Mouse (Mus musculus): ENCODE measurements at regions not wholly inside any gene's neighbourhood (a gene's known extent, or its start where the extent isn't known, plus 50 kb on each side); places are given as distances from the start of the nearest gene placed in this dataset.

DNA sequence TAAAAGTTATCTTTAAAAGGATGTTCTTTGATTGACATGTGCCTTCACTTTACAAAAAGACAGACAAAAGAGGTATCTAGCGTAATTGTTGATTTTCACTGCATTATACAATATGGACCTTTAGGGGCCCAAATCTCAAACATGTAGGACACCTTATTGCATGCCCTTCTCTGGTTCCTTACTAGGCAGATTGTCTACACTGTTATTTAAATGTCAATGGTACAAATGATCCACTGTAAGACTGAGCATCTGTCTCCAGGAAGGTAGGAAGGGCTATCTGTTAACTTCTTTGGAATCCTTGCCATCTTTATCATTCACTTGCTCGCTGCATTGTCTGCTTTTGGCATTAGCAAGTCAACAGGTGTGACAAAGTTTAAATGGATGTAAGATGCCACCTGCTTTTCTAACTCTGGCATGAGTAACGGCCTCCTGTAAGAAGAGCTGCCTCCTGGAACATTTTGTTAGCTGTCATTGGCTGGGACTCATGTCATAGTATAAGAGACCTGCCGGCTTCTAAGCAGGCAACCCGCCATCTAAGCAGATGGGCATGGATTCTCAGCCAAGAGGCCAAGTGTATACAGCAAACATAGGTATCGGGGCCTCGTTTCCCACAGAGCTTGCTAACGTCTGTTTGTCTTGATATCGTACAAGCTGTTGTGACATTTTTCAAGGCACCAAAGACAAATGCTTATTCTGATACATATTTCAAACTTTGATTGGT lies 560.0 kb upstream of the Adgrl2 start:
- Histone ChIP-seq H3K27ac (ENCODE audit: low read depth, low read length) (no peak overlapping the region), H3K4me1 (ENCODE audit: control insufficient read depth, insufficient read depth, low read depth, low read length) (no peaks in the 10 kb centered on the region), H3K9ac (ENCODE audit: low read depth, low read length) (no peak overlapping the region), H3K9me3 (ENCODE audit: control insufficient read depth, low read length) (no peaks in the 10 kb centered on the region), H3K4me2 (ENCODE audit: low read length) (no peak overlapping the region), H3K36me3 (ENCODE audit: control insufficient read depth, insufficient read depth, low read length) (no peaks in the 10 kb centered on the region), H3K4me3 (ENCODE audit: low read length) (no peak overlapping the region), H3K27me3 (replicated peaks; ENCODE audit: control insufficient read depth, insufficient read depth, low read length) (no peaks in the 10 kb centered on the region)
- WGBS: 77% methylated on average over 9 of the region's 9 CpGs
- ATAC-seq: peak; percentile 81

DNA sequence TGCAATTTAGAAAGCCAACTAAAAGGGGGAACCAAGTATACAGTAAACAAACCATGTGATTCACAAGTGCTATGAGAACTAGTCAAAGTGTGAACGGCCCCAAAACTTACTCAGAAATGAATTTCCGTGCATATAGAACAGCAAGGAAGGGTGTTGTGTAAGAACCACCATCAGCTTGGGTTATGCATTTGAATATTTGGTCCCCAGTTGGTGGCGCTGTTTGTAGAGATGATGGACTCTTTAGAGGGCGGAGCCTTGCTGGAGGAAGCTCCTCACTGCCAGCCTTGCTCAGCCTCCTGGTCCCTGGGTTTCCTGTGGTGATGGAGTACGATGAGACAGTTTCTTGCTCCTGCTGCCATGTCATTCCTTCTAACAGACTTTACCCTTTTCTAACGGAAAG lies 556.7 kb upstream of the Adgrl2 start:
- no peaks in the 10 kb centered on the region for H3K27me3 ChIP-seq (replicated peaks; ENCODE audit: control insufficient read depth, insufficient read depth, low read length)
- H3K36me3 ChIP-seq (ENCODE audit: control insufficient read depth, insufficient read depth, low read length): no peaks in the 10 kb centered on the region
- no peak for ATAC-seq
- H3K4me1 ChIP-seq (ENCODE audit: control insufficient read depth, insufficient read depth, low read depth, low read length): no peaks in the 10 kb centered on the region
- 76% methylated on average over 6 of the region's 6 CpGs for WGBS
- no peak overlapping the region for H3K27ac ChIP-seq (ENCODE audit: low read depth, low read length)
- no peak overlapping the region for H3K4me3 ChIP-seq (ENCODE audit: low read length)
- H3K9me3 ChIP-seq (ENCODE audit: control insufficient read depth, low read length): no peaks in the 10 kb centered on the region
- no peak overlapping the region for H3K9ac ChIP-seq (ENCODE audit: low read depth, low read length)
- H3K4me2 ChIP-seq (ENCODE audit: low read length): no peak overlapping the region

DNA sequence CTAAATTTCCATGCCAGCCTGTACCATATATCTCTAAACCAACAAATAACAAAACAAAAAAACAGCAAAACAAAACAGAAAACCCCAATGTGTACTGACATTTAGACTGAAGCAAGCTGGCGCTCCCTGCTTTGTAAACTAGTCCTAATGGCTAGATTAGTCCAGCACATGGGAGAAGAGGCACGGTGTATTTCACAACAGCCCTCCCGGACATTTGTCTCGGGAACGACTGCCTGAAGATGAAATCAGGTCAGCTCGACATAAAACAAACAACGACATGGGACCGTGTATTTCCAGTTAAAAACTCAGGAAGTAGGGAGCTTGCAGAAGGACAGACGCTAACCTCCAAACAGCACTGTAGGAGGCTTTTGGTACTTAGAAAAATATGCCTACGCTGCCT lies 555.9 kb upstream of the Adgrl2 start:
- WGBS: 70% methylated on average over 10 of the region's 10 CpGs
- no peak overlapping the region for H3K4me3 ChIP-seq (ENCODE audit: low read length)
- H3K4me2 ChIP-seq (ENCODE audit: low read length): no peak overlapping the region

DNA sequence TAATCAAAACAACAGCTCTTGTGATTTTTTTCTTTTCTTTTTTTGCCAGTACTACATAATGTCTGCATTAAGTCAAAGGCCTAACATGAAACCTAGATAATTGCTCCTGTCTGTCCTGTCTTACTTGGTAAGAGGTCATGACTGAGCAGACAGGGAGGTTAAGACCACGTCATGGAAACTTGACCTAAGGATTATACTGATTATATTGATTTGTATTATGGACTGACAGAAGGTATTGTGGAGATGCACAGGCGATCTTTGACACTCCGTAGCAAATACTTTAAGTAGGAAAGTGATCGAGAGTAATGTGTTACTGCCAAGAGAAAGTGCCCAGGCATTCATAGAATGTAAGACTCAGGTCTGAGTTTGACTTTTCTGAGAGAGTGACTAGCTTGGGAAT lies 543.8 kb upstream of the Adgrl2 start:
- Histone ChIP-seq H3K4me1 (ENCODE audit: control insufficient read depth, insufficient read depth, low read depth, low read length) (no peaks in the 10 kb centered on the region), H3K27ac (ENCODE audit: low read depth, low read length) (no peak overlapping the region), H3K4me3 (ENCODE audit: low read length) (no peak overlapping the region), H3K9ac (ENCODE audit: low read depth, low read length) (no peak overlapping the region), H3K9me3 (ENCODE audit: control insufficient read depth, low read length) (no peaks in the 10 kb centered on the region), H3K36me3 (ENCODE audit: control insufficient read depth, insufficient read depth, low read length) (no peaks in the 10 kb centered on the region), H3K4me2 (ENCODE audit: low read length) (no peak overlapping the region), H3K27me3 (replicated peaks; ENCODE audit: control insufficient read depth, insufficient read depth, low read length) (no peaks in the 10 kb centered on the region)
- no peak for ATAC-seq
- 59% methylated on average over 4 of the region's 4 CpGs for WGBS

More for the DNA sequence above, 555.9 kb upstream of the Adgrl2 start:
- Histone ChIP-seq H3K9me3 (ENCODE audit: control insufficient read depth, low read length) (no peaks in the 10 kb centered on the region), H3K4me1 (ENCODE audit: control insufficient read depth, insufficient read depth, low read depth, low read length) (no peaks in the 10 kb centered on the region), H3K27ac (ENCODE audit: low read depth, low read length) (no peak overlapping the region), H3K27me3 (replicated peaks; ENCODE audit: control insufficient read depth, insufficient read depth, low read length) (no peaks in the 10 kb centered on the region), H3K36me3 (ENCODE audit: control insufficient read depth, insufficient read depth, low read length) (no peaks in the 10 kb centered on the region), H3K9ac (ENCODE audit: low read depth, low read length) (no peak overlapping the region)
- ATAC-seq: no peak

DNA sequence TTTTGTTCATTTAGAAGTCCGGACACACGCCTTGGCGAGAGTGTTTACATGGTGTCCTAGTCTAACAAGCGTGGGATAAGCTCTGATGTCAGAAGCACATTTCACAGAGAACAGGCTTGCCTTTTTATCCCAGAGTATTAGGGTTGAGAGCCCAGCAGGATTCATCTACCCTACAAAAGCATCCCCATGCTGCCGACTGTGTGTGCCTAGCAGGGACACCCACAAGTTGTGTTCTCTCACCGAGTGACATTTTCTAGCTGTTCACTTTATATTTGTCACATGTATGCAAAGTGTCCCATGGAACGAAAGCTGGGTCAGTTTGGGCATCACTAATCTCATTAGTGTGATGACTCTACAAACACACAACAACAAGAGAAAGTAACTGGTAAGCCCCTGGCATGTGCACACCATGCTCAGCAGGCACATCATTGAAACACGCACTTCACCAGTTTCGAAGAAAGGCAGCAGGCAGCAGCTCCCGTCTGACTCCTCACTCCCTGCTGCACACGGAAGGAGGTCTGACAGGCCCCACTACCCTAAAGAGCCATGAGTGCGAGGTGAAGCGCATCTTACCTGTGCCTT lies 539.8 kb upstream of the Adgrl2 start:
- H3K9ac ChIP-seq (ENCODE audit: low read depth, low read length): no peak overlapping the region
- ATAC-seq: no peak
- H3K36me3 ChIP-seq (ENCODE audit: control insufficient read depth, insufficient read depth, low read length): no peaks in the 10 kb centered on the region
- WGBS: 75% methylated on average over 13 of the region's 13 CpGs
- no peaks in the 10 kb centered on the region for H3K9me3 ChIP-seq (ENCODE audit: control insufficient read depth, low read length)
- H3K4me3 ChIP-seq (ENCODE audit: low read length): no peak overlapping the region
- H3K27ac ChIP-seq (ENCODE audit: low read depth, low read length): no peak overlapping the region
- H3K4me2 ChIP-seq (ENCODE audit: low read length): no peak overlapping the region
- no peaks in the 10 kb centered on the region for H3K4me1 ChIP-seq (ENCODE audit: control insufficient read depth, insufficient read depth, low read depth, low read length)
- no peaks in the 10 kb centered on the region for H3K27me3 ChIP-seq (replicated peaks; ENCODE audit: control insufficient read depth, insufficient read depth, low read length)

DNA sequence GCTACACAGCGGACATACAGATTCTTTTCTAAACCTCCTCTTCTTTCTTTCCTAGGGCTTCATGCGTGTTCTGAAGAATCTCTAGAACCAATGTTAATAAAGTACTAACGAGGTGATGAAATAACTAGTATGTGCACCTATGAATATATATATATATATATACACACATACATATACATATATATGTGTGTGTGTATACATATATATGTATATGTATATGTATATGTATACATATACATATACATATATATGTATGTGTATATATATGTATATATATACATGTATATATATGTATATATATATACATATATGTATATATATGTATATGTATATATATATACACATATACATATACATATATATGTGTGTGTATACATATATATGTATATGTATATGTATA lies 536.2 kb upstream of the Adgrl2 start:
- Histone ChIP-seq H3K4me2 (ENCODE audit: low read length) (no peak overlapping the region), H3K4me1 (ENCODE audit: control insufficient read depth, insufficient read depth, low read depth, low read length) (no peaks in the 10 kb centered on the region), H3K9me3 (ENCODE audit: control insufficient read depth, low read length) (no peaks in the 10 kb centered on the region), H3K27me3 (replicated peaks; ENCODE audit: control insufficient read depth, insufficient read depth, low read length) (no peaks in the 10 kb centered on the region), H3K36me3 (ENCODE audit: control insufficient read depth, insufficient read depth, low read length) (no peaks in the 10 kb centered on the region), H3K27ac (ENCODE audit: low read depth, low read length) (no peak overlapping the region), H3K9ac (ENCODE audit: low read depth, low read length) (no peak overlapping the region), H3K4me3 (ENCODE audit: low read length) (no peak overlapping the region)
- 98% methylated on average over 3 of the region's 3 CpGs for WGBS
- ATAC-seq: no peak

DNA sequence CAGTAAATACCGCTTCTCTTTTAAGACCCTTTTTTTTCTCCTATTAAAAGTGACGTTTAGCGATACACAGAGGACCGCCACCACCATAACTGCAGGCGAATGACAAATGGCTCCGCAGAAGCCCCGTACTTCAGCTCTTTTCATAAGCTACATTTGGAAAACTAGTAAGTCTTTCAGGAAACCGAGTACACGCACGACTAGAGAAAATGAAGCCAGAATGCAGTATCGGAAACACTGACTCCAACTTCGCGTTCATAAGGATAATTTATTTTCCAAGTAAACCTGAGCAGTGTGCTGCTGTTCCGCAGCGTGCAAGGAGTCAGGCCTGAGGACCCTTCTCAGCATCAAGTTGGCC lies 529.2 kb upstream of the Adgrl2 start:
- Histone ChIP-seq H3K36me3 (ENCODE audit: control insufficient read depth, insufficient read depth, low read length) (no peaks in the 10 kb centered on the region), H3K4me3 (ENCODE audit: low read length) (peak overlapping the region; percentile 52), H3K27ac (ENCODE audit: low read depth, low read length) (no peak overlapping the region), H3K27me3 (replicated peaks; ENCODE audit: control insufficient read depth, insufficient read depth, low read length) (no peaks in the 10 kb centered on the region), H3K4me1 (ENCODE audit: control insufficient read depth, insufficient read depth, low read depth, low read length) (no peaks in the 10 kb centered on the region), H3K9me3 (ENCODE audit: control insufficient read depth, low read length) (no peaks in the 10 kb centered on the region), H3K4me2 (ENCODE audit: low read length) (peak overlapping the region; percentile 97), H3K9ac (ENCODE audit: low read depth, low read length) (peak overlapping the region; percentile 51)
- ATAC-seq: peak; percentile 42; the same call in 1 of the 2 replicates
- WGBS: 11% methylated on average over 15 of the region's 15 CpGs

DNA sequence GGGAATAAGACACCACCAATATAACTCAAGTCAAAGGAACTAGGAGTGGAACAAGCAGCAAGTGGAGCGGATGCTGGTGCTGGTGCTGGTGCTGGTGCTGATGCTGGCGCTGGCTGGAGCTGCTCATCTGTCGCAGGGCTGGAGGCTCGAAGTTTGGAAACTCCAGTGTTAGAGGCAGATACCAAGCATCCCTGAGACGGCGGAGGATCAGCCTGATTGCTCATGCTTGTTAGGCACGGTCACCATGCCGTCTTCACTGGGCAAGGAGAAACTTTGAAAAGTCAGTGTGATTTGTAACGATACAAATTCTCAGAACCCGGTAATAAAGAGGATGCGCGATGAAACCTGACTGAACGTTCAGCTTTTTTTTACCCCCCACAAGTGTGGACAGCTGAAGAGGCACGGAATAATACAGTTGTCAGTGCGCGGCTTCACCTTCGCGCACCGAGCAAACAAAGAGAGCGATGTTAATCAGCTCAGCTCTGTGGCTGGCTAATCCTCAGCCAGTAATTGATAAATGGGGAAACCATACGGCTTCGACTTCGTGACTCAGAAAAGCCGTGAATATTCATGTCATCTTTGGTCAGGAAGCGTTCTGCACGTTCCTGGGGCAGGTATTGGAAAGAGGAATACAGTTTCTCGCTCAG lies 528.7 kb upstream of the Adgrl2 start:
- peak overlapping the region; percentile 97 for H3K4me2 ChIP-seq (ENCODE audit: low read length)
- H3K36me3 ChIP-seq (ENCODE audit: control insufficient read depth, insufficient read depth, low read length): no peaks in the 10 kb centered on the region
- H3K4me3 ChIP-seq (ENCODE audit: low read length): peak overlapping the region; percentile 52
- H3K27ac ChIP-seq (ENCODE audit: low read depth, low read length): no peak overlapping the region
- no peaks in the 10 kb centered on the region for H3K27me3 ChIP-seq (replicated peaks; ENCODE audit: control insufficient read depth, insufficient read depth, low read length)
- peak overlapping the region; percentile 51 for H3K9ac ChIP-seq (ENCODE audit: low read depth, low read length)
- peak; percentile 68; the same call in 1 of the 2 replicates for ATAC-seq
- H3K4me1 ChIP-seq (ENCODE audit: control insufficient read depth, insufficient read depth, low read depth, low read length): no peaks in the 10 kb centered on the region
- WGBS: 1% methylated on average over 27 of the region's 27 CpGs
- no peaks in the 10 kb centered on the region for H3K9me3 ChIP-seq (ENCODE audit: control insufficient read depth, low read length)

DNA sequence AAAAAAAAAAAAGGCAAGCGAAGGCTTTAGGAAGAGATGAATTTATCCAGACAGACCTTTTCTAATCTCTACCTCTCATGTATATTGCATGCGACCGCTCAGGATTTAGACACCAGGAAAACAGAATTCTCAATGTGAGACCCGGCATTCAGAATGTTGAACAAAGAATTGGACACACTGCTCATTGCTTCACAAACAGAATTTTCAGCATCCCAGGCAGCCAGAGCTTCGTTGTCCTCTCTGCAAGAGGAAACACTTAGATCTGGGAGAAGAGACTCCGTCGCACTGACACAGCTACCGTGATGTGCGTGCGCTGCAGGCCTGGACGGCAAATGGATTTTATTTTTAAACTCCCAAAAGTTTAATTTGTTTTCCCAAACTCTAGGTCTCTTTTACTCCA lies 527.2 kb upstream of the Adgrl2 start:
- Histone ChIP-seq H3K27me3 (replicated peaks; ENCODE audit: control insufficient read depth, insufficient read depth, low read length) (no peaks in the 10 kb centered on the region), H3K27ac (ENCODE audit: low read depth, low read length) (no peak overlapping the region), H3K36me3 (ENCODE audit: control insufficient read depth, insufficient read depth, low read length) (no peaks in the 10 kb centered on the region), H3K9me3 (ENCODE audit: control insufficient read depth, low read length) (no peaks in the 10 kb centered on the region), H3K9ac (ENCODE audit: low read depth, low read length) (no peak overlapping the region), H3K4me2 (ENCODE audit: low read length) (no peak overlapping the region), H3K4me3 (ENCODE audit: low read length) (no peak overlapping the region), H3K4me1 (ENCODE audit: control insufficient read depth, insufficient read depth, low read depth, low read length) (no peaks in the 10 kb centered on the region)
- 49% methylated on average over 11 of the region's 11 CpGs for WGBS
- ATAC-seq: no peak
